Mouse (Mus musculus) layer of hippocampus, postnatal 10 days (tissue): Measurements from ENCODE around the gene Cacng1. TPM values are rescaled to one million over a fixed set of nuclear protein-coding genes. Genes with fewer than 3 reads are reported as not detected.

Experiments used
- DNase-seq, 2 experiments: peaks; one replicate each; pipeline ENCODE4 v3.0.0; 2021; ENCODE audit warnings: low spot score in 2 of 2
- total RNA-seq, 2 experiments: library from RNA; stranded (reverse); gene quantifications; 2 replicates each; pipeline ENCODE4 v1.2.3; 2021

The Cacng1 gene
- total RNA-seq, 2 experiments from 2014 or later: 0.27 TPM; not detected in 1

- DNase-seq: no peak
These were observed 5.9 kb downstream of the Cacng1 start for GRCm38 (mm10) chr11:107710379-107710778.

GRCm38 (mm10) chr11:107707897-107708610, 8.3 kb downstream of the Cacng1 start:
- no peak for DNase-seq

GRCm38 (mm10) chr11:107705476-107706074, 10.7 kb downstream of the Cacng1 start:
- DNase-seq: no peak

GRCm38 (mm10) chr11:107705060-107705459, 11.3 kb downstream of the Cacng1 start:
- no peak for DNase-seq

- no peak for DNase-seq
These were observed 12.8 kb downstream of the Cacng1 start for GRCm38 (mm10) chr11:107703272-107704134.

- no peak for DNase-seq
These were observed 16.4 kb downstream of the Cacng1 start for GRCm38 (mm10) chr11:107699967-107700366.

- DNase-seq: no peak
These were observed 23.0 kb downstream of the Cacng1 start for GRCm38 (mm10) chr11:107693338-107693737.

GRCm38 (mm10) chr11:107691569-107691968, 24.8 kb downstream of the Cacng1 start:
- DNase-seq: no peak

- no peak for DNase-seq
These were observed 27.8 kb downstream of the Cacng1 start for GRCm38 (mm10) chr11:107688480-107688879.

- DNase-seq: no peak
These were observed 30.0 kb downstream of the Cacng1 start for GRCm38 (mm10) chr11:107686290-107686689.

GRCm38 (mm10) chr11:107683544-107684465, 32.5 kb downstream of the Cacng1 start:
- no peak for DNase-seq

- DNase-seq: no peak
These were observed 33.5 kb downstream of the Cacng1 start for GRCm38 (mm10) chr11:107682694-107683355.

GRCm38 (mm10) chr11:107676207-107676940, 39.9 kb downstream of the Cacng1 start:
- no peak for DNase-seq

- no peak for DNase-seq
These were observed 41.1 kb downstream of the Cacng1 start for GRCm38 (mm10) chr11:107675246-107675645.

- DNase-seq: no peak
These were observed 41.7 kb downstream of the Cacng1 start for GRCm38 (mm10) chr11:107674601-107675000.

- DNase-seq: no peak
These were observed 42.3 kb downstream of the Cacng1 start for GRCm38 (mm10) chr11:107674006-107674405.

GRCm38 (mm10) chr11:107668977-107669376, 47.3 kb downstream of the Cacng1 start:
- no peak for DNase-seq

- DNase-seq: no peak
These were observed 48.1 kb downstream of the Cacng1 start for GRCm38 (mm10) chr11:107668223-107668622.

- DNase-seq: no peak
These were observed 48.8 kb downstream of the Cacng1 start for GRCm38 (mm10) chr11:107667542-107667941.

GRCm38 (mm10) chr11:107662666-107663065, 53.7 kb downstream of the Cacng1 start:
- DNase-seq: no peak
